ENCODE assay signal across 7 mouse cellular contexts in the genomic region with DNA sequence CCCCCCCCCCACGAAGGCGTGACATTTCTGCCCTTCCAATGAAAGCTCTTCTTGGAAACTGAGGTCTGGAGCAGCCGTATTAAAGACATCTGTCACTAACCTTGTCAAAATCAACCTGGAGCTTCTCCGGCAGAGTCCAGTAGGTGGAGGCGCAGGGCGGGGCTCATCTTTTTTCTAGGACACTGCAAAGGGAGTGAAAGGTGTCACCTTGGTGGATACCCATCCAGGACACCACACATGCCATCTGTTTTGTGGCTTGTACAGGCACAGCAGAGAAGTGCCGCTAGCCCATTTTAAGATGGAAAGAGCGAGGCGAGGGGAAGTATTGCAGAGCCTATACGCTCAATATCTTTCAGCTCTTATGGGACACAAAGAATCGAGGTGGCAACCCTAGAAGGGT.
DNase-seq lines count a peak whose midpoint lies in the region; ATAC-seq lines count a peak whose summit lies in the region.

No protein-coding gene starts in this region.

- H3K9ac ChIP-seq in lung, embryonic 16.5 days (ENCODE audit: low read length): peak overlapping the region; percentile 61
- H3K9ac ChIP-seq in forebrain, embryonic 15.5 days (replicated peaks): no peak overlapping the region
- H3K9ac ChIP-seq in liver, embryonic 15.5 days: no peak overlapping the region

- H3K4me1 ChIP-seq in lung, embryonic 16.5 days (replicated peaks; ENCODE audit: control insufficient read depth, insufficient read depth, low read length): no peaks in the 10 kb centered on the region; the same call in 1 of the 2 replicates
- H3K4me1 ChIP-seq in forebrain, embryonic 15.5 days: peaks cover 9% of the 10 kb centered on the region; the same call in 1 of the 2 replicates
- no peaks in the 10 kb centered on the region for H3K4me1 ChIP-seq in liver, embryonic 15.5 days (replicated peaks)

- H3K4me3 ChIP-seq in lung, embryonic 16.5 days (ENCODE audit: low read length): peak overlapping the region; percentile 54
- peak overlapping the region; percentile 42 for H3K4me3 ChIP-seq in forebrain, embryonic 15.5 days
- peak overlapping the region; percentile 21; the same call in 1 of the 2 replicates for H3K4me3 ChIP-seq in liver, embryonic 15.5 days (replicated peaks)

- no peaks in the 10 kb centered on the region for H3K9me3 ChIP-seq in lung, embryonic 16.5 days (ENCODE audit: control insufficient read depth, low read length)
- no peaks in the 10 kb centered on the region for H3K9me3 ChIP-seq in forebrain, embryonic 15.5 days
- H3K9me3 ChIP-seq in liver, embryonic 15.5 days (replicated peaks): no peaks in the 10 kb centered on the region

- DNase-seq in lung, postnatal 10 days: no peak
- peak; percentile 53 to 57 for DNase-seq in thymus, postnatal 36 days
- no peak for DNase-seq in adrenal gland, postnatal 4 days (ENCODE audit: low spot score in 2 of 2)
- no peak for DNase-seq in c-Kit-positive CD71-positive TER-119-positive erythroid progenitor cells, embryonic 14.5 days (ENCODE audit: low spot score)

- peak; percentile 18; the same call in 1 of the 2 replicates for ATAC-seq in lung, embryonic 16.5 days (ENCODE audit: low read depth)
- peak; percentile 36 for ATAC-seq in forebrain, embryonic 15.5 days (replicated peaks)
- no peak for ATAC-seq in liver, embryonic 15.5 days (ENCODE audit: insufficient read depth)

- peaks cover 6% of the 10 kb centered on the region for H3K27me3 ChIP-seq in lung, embryonic 16.5 days (ENCODE audit: control insufficient read depth, insufficient read depth, low read depth, low read length)
- H3K27me3 ChIP-seq in forebrain, embryonic 15.5 days: 0 out of 2 replicates have a peak, but pooled peaks cover 3% of the 10 kb centered on the region
- peaks cover 4% of the 10 kb centered on the region; the same call in 1 of the 2 replicates for H3K27me3 ChIP-seq in liver, embryonic 15.5 days

- peak overlapping the region; percentile 79 for H3K4me2 ChIP-seq in lung, embryonic 16.5 days (ENCODE audit: low read depth, low read length)
- peak overlapping the region; percentile 60 for H3K4me2 ChIP-seq in forebrain, embryonic 15.5 days (replicated peaks)
- peak overlapping the region; percentile 53 for H3K4me2 ChIP-seq in liver, embryonic 15.5 days

- H3K27ac ChIP-seq in lung, embryonic 16.5 days (ENCODE audit: low read length): no peak overlapping the region
- H3K27ac ChIP-seq in forebrain, embryonic 15.5 days (replicated peaks): no peak overlapping the region
- H3K27ac ChIP-seq in liver, embryonic 15.5 days (replicated peaks): no peak overlapping the region

- no peaks in the 10 kb centered on the region for H3K36me3 ChIP-seq in lung, embryonic 16.5 days (ENCODE audit: control insufficient read depth, insufficient read depth, low read length)
- H3K36me3 ChIP-seq in forebrain, embryonic 15.5 days: no peaks in the 10 kb centered on the region
- H3K36me3 ChIP-seq in liver, embryonic 15.5 days (replicated peaks): no peaks in the 10 kb centered on the region

- WGBS in lung, embryonic 16.5 days: 41% methylated on average over 11 of the region's 11 CpGs
- WGBS in forebrain, embryonic 15.5 days: 40% methylated on average over 11 of the region's 11 CpGs
- WGBS in liver, embryonic 15.5 days (ENCODE audit: insufficient replicate concordance): 42% methylated on average over 11 of the region's 11 CpGs

Comparison
In these comparisons a context has a peak if more than half of its experiments do, and no peak if none do; other contexts are left out.
1. DNase-seq: peak in thymus, postnatal 36 days (2 of 2); none in lung, postnatal 10 days (single experiment), adrenal gland, postnatal 4 days (0 of 2) and c-Kit-positive CD71-positive TER-119-positive erythroid progenitor cells, embryonic 14.5 days (single experiment).
2. Peak in every context shown above with its lines, with median percentiles within 50 percentile points of each other: H3K4me2 ChIP-seq and H3K4me3 ChIP-seq.